Mouse (Mus musculus) olfactory bulb, adult 2 months (tissue): ENCODE measurements around the gene Emc10. TPM values are rescaled to one million over a fixed set of nuclear protein-coding genes. Genes with fewer than 3 reads are reported as not detected.

Experiments used
- H3K27ac ChIP-seq: fragments of 200-500 bp; 2 replicates; pipeline ENCODE4 v1.5.1; 2012; ENCODE audit warnings: low read depth, low read length; ENCODE audit not compliant: insufficient read depth
- H3K4me1 ChIP-seq: fragments of 200-500 bp; 2 replicates; pipeline ENCODE4 v1.6.1; 2012; ENCODE audit warnings: low read length; ENCODE audit not compliant: control insufficient read depth, insufficient read depth
- H3K4me3 ChIP-seq: fragments of 200-500 bp; 2 replicates; pipeline ENCODE4 v1.5.1; 2012; ENCODE audit warnings: mild to moderate bottlenecking, low read depth, low read length, moderate library complexity; ENCODE audit not compliant: insufficient read depth
- CTCF ChIP-seq: fragments of 200-500 bp; IDR thresholded peaks from 2 replicates; pipeline ENCODE4 v1.5.1; 2012; ENCODE audit warnings: low read depth, mild to moderate bottlenecking, low read length, moderate library complexity; ENCODE audit not compliant: insufficient read depth
- POLR2A ChIP-seq: fragments of 200-500 bp; IDR thresholded peaks from 2 replicates; pipeline ENCODE4 v1.6.1; 2012; ENCODE audit warnings: mild to moderate bottlenecking, low read depth, low read length, moderate library complexity; ENCODE audit not compliant: insufficient read depth
- WGBS: fragments of 180-500 bp; shearing (Covaris S2); methylation state at CpG from one replicate; pipeline ENCODE4 v1.1.7; 2018; 5-methylcytosine and 5-hydroxymethylcytosine counted together
- polyA plus RNA-seq: library from polyadenylated mRNA; stranded (reverse); fragments of >200 nt; gene quantifications from 2 replicates; pipeline ENCODE4 v1.2.4, GENCODE M21; 2012; ENCODE audit warnings: low replicate concordance; ENCODE audit not compliant: missing spikeins, insufficient read depth, insufficient read length

The Emc10 gene
- polyA plus RNA-seq, 1 experiment = not detected

DNA sequence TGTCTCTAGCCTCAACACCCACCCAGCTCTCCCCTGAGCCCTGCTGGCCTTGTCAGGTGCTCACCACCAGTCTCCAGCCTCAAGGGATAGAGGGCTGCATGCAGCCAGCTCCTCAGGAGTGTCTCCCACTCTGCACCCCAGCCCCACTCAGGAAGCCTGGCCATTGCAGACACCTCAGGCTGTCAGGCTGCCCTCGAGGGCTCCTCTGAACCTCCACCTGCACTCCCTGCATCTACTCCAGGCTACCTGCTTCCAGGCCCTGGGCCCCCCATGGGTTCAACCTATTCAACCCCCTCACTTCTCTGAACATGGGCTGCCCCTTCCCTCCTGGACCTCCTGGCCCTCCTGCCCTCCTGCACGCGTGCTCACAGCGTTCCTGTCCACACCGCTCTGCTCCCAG, 4.9 kb downstream of the Emc10 start:
- Histone ChIP-seq H3K27ac (no peak overlapping the region), H3K4me1 (peaks cover 42% of the 10 kb centered on the region), H3K4me3 (no peak overlapping the region)
- TF ChIP-seq CTCF (no peak), POLR2A (no peak)
- WGBS = 95% methylated on average over 5 of the region's 5 CpGs

DNA sequence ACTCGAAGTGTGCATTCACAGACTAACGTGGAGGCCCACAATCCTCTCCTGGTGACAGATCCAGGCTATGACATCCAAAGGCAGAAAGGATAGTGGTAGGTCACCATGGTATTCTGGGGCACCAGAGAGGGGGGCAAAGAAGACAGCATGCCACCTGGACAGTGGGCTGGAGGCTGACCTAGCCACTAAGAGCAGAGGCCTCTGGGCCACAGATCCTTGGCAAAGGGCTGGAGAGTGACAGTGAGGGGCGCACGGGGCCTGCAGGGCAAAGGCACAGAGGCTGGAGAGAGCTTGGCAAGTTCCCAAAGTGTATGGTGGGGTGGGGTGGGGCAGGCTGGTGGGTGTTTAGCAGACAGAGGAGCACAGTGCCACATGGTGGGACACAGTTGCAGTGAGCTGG, 6.0 kb downstream of the Emc10 start:
- no peak overlapping the region for H3K27ac ChIP-seq
- peaks cover 42% of the 10 kb centered on the region for H3K4me1 ChIP-seq
- H3K4me3 ChIP-seq = no peak overlapping the region
- 61% methylated on average over 4 of the region's 4 CpGs for WGBS
- TF ChIP-seq CTCF = no peak
- TF ChIP-seq POLR2A = no peak

DNA sequence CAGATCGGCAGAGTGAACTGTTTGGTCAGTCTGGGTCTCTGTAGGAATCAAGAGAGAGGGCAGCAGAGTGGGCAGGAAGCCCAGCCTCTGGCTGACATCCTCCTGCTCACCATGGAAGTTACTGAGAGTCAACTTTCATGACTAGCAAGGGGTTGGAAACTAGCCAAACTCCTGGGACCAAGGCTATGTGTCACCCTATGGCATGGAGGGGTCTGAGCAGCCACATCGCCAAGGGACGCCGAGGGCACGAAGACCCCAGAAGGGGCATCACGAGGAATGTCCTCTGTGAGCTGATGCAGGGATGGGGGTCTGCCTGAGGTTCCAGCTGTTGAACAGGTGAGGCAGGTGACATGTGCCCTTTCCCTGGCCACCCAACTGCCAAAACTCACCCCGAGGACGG, 7.8 kb downstream of the Emc10 start:
- Histone ChIP-seq H3K27ac (no peak overlapping the region), H3K4me3 (no peak overlapping the region), H3K4me1 (peaks cover 39% of the 10 kb centered on the region)
- 87% methylated on average over 8 of the region's 8 CpGs for WGBS
- TF ChIP-seq CTCF (no peak), POLR2A (no peak)

DNA sequence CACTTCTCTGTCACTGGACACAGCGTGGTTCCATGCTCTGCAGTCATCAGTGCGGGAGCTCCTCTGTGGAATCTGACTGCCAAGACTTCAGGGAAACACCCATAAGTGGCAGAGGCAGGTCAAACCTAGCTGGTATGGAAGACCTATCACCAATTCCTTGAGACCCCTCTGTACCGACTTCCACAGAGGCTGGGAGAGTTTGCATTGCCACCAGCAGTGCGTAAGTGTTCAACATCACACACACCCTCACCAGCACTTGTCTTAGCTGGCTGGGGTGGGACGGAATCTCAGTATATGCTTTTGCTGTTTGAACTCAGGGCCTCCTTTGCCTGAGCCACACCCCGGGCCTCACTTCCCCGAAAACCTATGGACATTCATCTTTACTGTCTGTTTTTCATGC, 8.4 kb downstream of the Emc10 start:
- Histone ChIP-seq H3K4me1 (peaks cover 36% of the 10 kb centered on the region), H3K27ac (no peak overlapping the region), H3K4me3 (no peak overlapping the region)
- 88% methylated on average over 7 of the region's 7 CpGs for WGBS
- TF ChIP-seq POLR2A = no peak
- TF ChIP-seq CTCF = no peak

DNA sequence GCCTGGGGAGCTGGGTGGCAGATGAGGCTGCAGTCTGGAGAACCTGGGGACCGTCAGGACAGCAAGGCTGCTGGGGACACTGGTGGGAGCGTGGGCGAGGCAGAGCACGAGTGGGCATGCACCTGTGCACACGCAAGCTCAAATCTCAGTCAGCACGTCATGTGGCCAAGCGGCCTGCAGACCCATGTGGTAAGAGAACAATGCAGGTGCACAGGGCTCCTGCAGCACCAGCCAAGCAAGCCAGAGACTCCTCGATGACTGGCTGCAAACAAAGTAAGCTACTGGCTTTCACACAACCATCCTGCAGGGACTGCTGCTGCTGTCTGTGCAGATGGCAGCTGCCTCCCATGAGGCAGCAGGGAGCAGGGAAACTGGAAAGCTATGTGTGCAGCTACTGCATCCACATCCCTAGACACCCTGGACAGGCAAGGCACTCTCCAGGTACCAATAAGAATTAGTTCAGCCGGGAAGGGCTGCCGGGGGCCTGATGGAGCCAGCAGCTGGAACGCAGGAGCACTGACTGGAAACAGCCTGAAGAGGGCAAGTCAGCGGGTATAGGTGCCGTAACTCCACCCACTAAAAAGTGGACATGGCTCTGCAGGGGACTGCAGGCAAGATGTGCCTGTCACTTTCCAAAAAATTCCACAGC, 9.3 kb downstream of the Emc10 start:
- Histone ChIP-seq H3K4me1 (peaks cover 29% of the 10 kb centered on the region), H3K4me3 (no peak overlapping the region), H3K27ac (no peak overlapping the region)
- TF ChIP-seq CTCF = no peak
- no peak for TF ChIP-seq POLR2A
- WGBS = 61% methylated on average over 13 of the region's 13 CpGs

DNA sequence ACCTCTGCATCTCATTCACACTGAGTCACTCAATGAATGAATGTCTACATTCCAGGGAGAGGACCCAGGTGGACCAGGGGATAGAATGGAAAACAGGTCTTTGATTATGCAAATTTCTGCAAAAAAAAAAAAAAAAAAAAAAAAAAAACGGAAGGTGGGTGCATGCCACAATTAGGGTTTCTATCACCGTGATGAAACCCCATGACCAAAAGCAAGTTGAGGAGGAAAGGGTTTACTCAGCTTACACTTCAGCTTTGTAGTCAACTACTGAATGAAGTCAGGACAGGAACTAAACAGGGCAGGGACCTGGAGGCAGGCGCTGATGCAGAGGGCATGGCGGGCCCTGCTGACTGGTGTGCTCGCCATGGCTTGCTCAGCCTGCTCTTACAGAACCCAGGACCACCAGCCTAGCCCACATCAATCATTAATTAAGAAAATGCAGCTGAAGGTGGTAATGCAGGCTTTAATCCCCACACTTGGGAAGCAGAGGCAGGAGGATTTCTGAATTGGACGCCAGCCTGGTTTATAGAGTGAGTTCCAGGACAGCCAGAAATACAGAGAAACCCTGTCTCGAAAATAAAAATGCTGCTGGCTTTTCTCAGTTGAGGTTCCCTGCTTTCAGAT, 10.6 kb downstream of the Emc10 start:
- Histone ChIP-seq H3K4me3 (no peak overlapping the region), H3K4me1 (peaks cover 18% of the 10 kb centered on the region), H3K27ac (no peak overlapping the region)
- TF ChIP-seq POLR2A = no peak
- no peak for TF ChIP-seq CTCF
- 76% methylated on average over 7 of the region's 7 CpGs for WGBS

DNA sequence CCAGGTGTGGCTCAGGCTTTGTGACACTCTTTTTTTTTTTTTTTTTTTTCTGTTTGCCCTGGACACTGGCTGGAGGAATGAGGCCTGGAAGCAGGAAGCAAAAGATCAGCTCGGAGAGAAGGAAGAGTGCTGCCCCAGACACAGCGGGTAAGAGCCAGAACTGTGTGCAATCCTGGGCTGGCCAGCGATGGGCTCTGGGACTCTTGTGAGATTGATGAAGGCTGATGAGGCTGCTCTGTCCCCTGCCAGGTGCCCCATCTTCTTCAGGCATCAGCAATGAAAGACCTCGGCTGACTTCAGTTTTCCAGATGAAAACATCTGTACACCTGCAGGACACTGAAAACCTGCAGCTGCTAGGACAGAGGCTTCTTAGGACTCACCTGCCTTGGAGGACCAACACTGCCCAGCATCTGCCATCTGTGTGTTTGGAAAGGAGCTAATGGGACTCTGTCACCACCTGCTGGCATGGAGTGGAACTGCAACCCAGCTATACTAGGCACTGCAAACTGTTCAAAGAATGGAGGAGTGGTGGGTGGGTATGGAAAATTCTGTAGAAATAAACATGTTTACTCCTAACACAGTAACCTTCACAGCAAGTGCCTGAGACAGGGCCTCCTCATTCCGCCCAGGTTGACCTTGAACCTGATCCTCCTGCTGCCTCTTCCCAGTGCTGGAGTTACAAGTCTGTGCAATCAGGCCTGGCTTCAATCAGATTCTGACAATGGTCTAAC, 11.3 kb downstream of the Emc10 start:
- Histone ChIP-seq H3K27ac (no peak overlapping the region), H3K4me1 (peaks cover 13% of the 10 kb centered on the region; the same call in 1 of the 2 replicates), H3K4me3 (no peak overlapping the region)
- WGBS = 37% methylated on average over 5 of the region's 5 CpGs
- TF ChIP-seq CTCF = peak; percentile 37; the same call in 1 of the 2 replicates
- no peak for TF ChIP-seq POLR2A

DNA sequence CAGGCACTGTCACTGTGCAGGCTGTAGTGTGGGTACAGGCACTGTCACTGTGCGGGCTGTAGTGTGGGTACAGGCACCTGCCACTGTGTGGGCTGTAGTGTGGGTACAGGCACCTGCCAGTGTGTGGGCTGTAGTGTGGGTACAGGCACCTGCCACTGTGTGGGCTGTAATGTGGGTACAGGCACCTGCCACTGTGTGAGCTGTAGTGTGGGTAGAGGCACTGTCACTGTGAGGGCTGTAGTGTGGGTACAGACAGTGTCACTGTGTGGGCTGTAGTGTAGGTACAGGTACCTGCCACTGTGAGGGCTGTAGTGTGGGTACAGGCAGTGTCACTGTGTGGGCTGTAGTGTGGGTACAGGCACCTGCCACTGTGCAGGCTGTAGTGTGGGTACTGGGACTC, 12.2 kb downstream of the Emc10 start:
- no peak overlapping the region for H3K27ac ChIP-seq
- TF ChIP-seq POLR2A = no peak
- no peak for TF ChIP-seq CTCF
- peaks cover 10% of the 10 kb centered on the region; the same call in 1 of the 2 replicates for H3K4me1 ChIP-seq
- no peak overlapping the region for H3K4me3 ChIP-seq
- 78% methylated on average over 1 of the region's 1 CpGs for WGBS

DNA sequence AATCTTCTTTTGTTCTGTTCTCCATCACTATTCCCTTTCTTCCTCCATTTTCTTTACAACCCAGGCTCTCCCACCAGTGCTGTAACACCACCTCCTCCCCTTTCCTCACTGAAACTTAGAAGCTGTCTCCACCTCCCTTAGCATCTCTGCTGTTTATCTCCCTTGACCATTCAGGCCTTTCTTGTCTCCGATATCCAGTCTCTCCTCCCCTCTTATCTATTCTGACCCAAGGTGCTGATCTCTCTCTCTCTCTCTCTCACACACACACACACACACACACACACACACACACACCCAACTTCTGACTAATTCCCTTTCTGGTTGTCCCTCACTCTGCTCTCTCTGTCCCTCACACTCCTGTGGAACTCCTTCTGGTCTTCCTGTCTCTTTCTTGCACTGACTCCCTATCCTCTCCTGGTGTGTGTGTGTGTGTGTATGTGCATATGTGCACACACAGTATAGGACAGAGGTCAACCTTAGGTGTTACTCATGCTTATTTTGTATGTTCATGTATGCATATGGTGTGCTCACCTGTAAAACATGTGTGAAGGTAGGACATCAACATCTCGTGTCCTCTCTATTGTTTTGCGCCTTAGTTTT, 13.4 kb downstream of the Emc10 start:
- WGBS = 78% methylated on average over 3 of the region's 3 CpGs
- Histone ChIP-seq H3K4me3 (no peak overlapping the region), H3K4me1 (peaks cover 10% of the 10 kb centered on the region; the same call in 1 of the 2 replicates), H3K27ac (no peak overlapping the region)
- no peak for TF ChIP-seq POLR2A
- no peak for TF ChIP-seq CTCF
